Mouse (Mus musculus): ENCODE data around the gene Itih5.

DNA sequence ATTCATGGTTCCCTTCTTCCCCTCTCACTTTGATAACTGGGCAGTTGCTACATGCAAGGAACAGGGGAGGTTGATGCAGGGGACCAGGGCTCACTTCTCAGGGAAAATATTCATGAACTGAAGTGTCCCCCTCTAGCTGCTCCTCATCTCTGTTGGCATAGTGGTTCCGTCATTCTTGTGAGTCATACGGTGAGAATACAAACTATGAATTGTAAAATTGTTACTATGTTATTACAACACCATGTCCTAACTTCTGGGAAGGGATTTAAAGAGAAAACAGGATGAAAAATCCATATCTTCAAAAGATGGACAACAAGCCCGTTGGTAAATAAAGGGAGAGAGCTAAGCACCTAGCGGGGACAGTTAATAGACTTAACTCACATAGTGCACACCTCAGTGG is 22.1 kb upstream of the Itih5 start, which contains the start of gene Itih2:
- TF ChIP-seq POLR2A (IDR thresholded peaks at IDR 0.05; ENCODE audit: borderline replicate concordance, extremely low read depth, insufficient read depth, insufficient read length, poor library complexity, severe bottlenecking) (no peak), CTCF (IDR thresholded peaks at IDR 0.05; ENCODE audit: borderline replicate concordance, extremely low read depth, insufficient read depth, insufficient read length) (no peak)
